14 mouse cellular contexts compared by ENCODE assay signal in genomic region chr6:48676860-48677415, GRCm38 (mm10). TPM values are rescaled to one million over a fixed set of nuclear protein-coding genes. Genes with fewer than 3 reads are reported as not detected.
DNase-seq lines count a peak whose midpoint lies in the region; ATAC-seq and TF ChIP-seq lines count a peak whose summit lies in the region.
"Had no signal": no experiment of that assay in that cellular context is flagged by ENCODE, and none has a peak within 500 bp of the region (broad histone marks: within the 10 kb centered on the region; RNA-seq: fewer than 3 reads in every experiment).

No protein-coding gene starts in this region.

- DNase-seq in heart, postnatal 4 days: no peak
- no peak for DNase-seq in spleen, adult 2 months (ENCODE audit: low read depth in 1 of 2, low spot score in 2 of 2)
- DNase-seq in spleen, adult 12 weeks (ENCODE audit: low spot score): no peak
- no peak for DNase-seq in intestine, embryonic 14.5 days (ENCODE audit: low spot score)
- peak; percentile 2 for DNase-seq in neural tube, embryonic 10.5 days (ENCODE audit: extremely low spot score, low spot score)
- DNase-seq in gastrocnemius, adult 18-20 months (ENCODE audit: low spot score): no peak
- DNase-seq: left cerebral cortex, postnatal 4 days had no signal

- peak; percentile 31; the same call in 1 of the 2 replicates for ATAC-seq in heart, embryonic 15.5 days (replicated peaks; ENCODE audit: insufficient number of reproducible peaks, insufficient read depth, low FRiP score, low read depth)
- ATAC-seq in intestine, embryonic 14.5 days (replicated peaks; ENCODE audit: low FRiP score, low TSS enrichment, low read depth): no peak
- no peak for ATAC-seq in activated CD4-positive, CD25-positive, alpha-beta regulatory T cell, adult 4 months
- ATAC-seq: forebrain, embryonic 14.5 days; midbrain, embryonic 13.5 days had no signal

- TF ChIP-seq POLR2A in spleen, adult 2 months (IDR thresholded peaks at IDR 0.05; ENCODE audit: low read depth, low read length): no peak

- peak overlapping the region; percentile 44 for H3K4me3 ChIP-seq in heart, embryonic 15.5 days
- H3K4me3 ChIP-seq in spleen, adult 2 months (ENCODE audit: extremely low read depth, insufficient read depth, insufficient read length): peak overlapping the region; percentile 39
- peak overlapping the region; percentile 38; the same call in 1 of the 2 replicates for H3K4me3 ChIP-seq in intestine, embryonic 14.5 days (ENCODE audit: low read depth, low read length)
- H3K4me3 ChIP-seq: midbrain, embryonic 13.5 days had no signal

- no peak for TF ChIP-seq CTCF in spleen, adult 2 months (IDR thresholded peaks at IDR 0.05; ENCODE audit: extremely low read depth, insufficient read depth, insufficient read length, insufficient replicate concordance)

- WGBS in heart, embryonic 15.5 days: 73% methylated on average over 5 of the region's 5 CpGs
- WGBS in spleen, adult 2 months: 49% methylated on average over 5 of the region's 5 CpGs
- 92% methylated on average over 5 of the region's 5 CpGs for WGBS in intestine, embryonic 14.5 days

- 0 out of 2 replicates have a peak, but pooled peaks cover 4% of the 10 kb centered on the region for H3K4me1 ChIP-seq in heart, embryonic 15.5 days (replicated peaks)
- H3K4me1 ChIP-seq in spleen, adult 2 months (ENCODE audit: control insufficient read depth, insufficient read depth, insufficient read length): peaks cover 26% of the 10 kb centered on the region
- peaks cover 10% of the 10 kb centered on the region; the same call in 1 of the 2 replicates for H3K4me1 ChIP-seq in intestine, embryonic 14.5 days (replicated peaks; ENCODE audit: control insufficient read depth, insufficient read depth, low read length)

- H3K27me3 ChIP-seq in heart, embryonic 15.5 days: no peaks in the 10 kb centered on the region
- H3K27me3 ChIP-seq in spleen, adult 2 months (ENCODE audit: control insufficient read depth, insufficient read depth, low read length): no peaks in the 10 kb centered on the region
- H3K27me3 ChIP-seq in intestine, embryonic 14.5 days (replicated peaks; ENCODE audit: control insufficient read depth, insufficient read depth, low read length): no peaks in the 10 kb centered on the region
- H3K27me3 ChIP-seq: midbrain, embryonic 13.5 days had no signal

- peak overlapping the region; percentile 53 for H3K4me2 ChIP-seq in heart, embryonic 15.5 days
- H3K4me2 ChIP-seq in intestine, embryonic 14.5 days (ENCODE audit: low read length): peak overlapping the region; percentile 47

- H3K27ac ChIP-seq in heart, embryonic 15.5 days: no peak overlapping the region; the same call in 1 of the 2 replicates
- peak overlapping the region; percentile 81 for H3K27ac ChIP-seq in spleen, adult 2 months (ENCODE audit: insufficient read depth, low read length)
- H3K27ac ChIP-seq in intestine, embryonic 14.5 days (ENCODE audit: low read depth): no peak overlapping the region
- H3K27ac ChIP-seq: layer of hippocampus, adult 2 months; midbrain, embryonic 13.5 days had no signal

- H3K36me3 ChIP-seq in heart, embryonic 15.5 days: no peaks in the 10 kb centered on the region
- peaks cover 3% of the 10 kb centered on the region; the same call in 1 of the 2 replicates for H3K36me3 ChIP-seq in spleen, adult 2 months (ENCODE audit: control insufficient read depth, insufficient read depth, low read length)
- H3K36me3 ChIP-seq in intestine, embryonic 14.5 days (ENCODE audit: control insufficient read depth, insufficient read depth, low read length): peaks cover 5% of the 10 kb centered on the region; the same call in 1 of the 2 replicates
- H3K36me3 ChIP-seq: midbrain, embryonic 13.5 days had no signal

- H3K9me3 ChIP-seq in heart, embryonic 15.5 days (replicated peaks): no peaks in the 10 kb centered on the region
- no peaks in the 10 kb centered on the region for H3K9me3 ChIP-seq in intestine, embryonic 14.5 days (ENCODE audit: control insufficient read depth, low read length)
- H3K9me3 ChIP-seq: midbrain, embryonic 13.5 days had no signal

- H3K9ac ChIP-seq in heart, embryonic 15.5 days: no peak overlapping the region
- H3K9ac ChIP-seq in intestine, embryonic 14.5 days (ENCODE audit: low read length): no peak overlapping the region
- H3K9ac ChIP-seq: midbrain, embryonic 13.5 days had no signal

RNA-seq across cellular contexts. Expression of gene Gimap9, which starts 1.0 kb away (rescaled TPM):
- polyA plus RNA-seq in heart, embryonic 15.5 days (2015; fragmentation: Nextera tagmentation; extraction: Ambion mirVana): 7.9 and 10.3 TPM in 2 replicates
- 1 to 10 TPM; 6.7 to 7.0 TPM for total RNA-seq in heart, postnatal 4 days (2021)
- 9.9 and 10.4 TPM in 2 replicates for polyA plus RNA-seq in spleen, adult 2 months (2012; rRNA removed)
- 14.1 and 15.9 TPM in 2 replicates for polyA plus RNA-seq in intestine, embryonic 14.5 days (2014; fragmentation: Nextera tagmentation; extraction: Ambion mirVana)
- 1 to 10 TPM in 1 of 2 experiments, under 1 TPM in 1; 0.59 to 1.2 TPM for total RNA-seq in gastrocnemius, adult 18-20 months (2021)
- 100 to 1,000 TPM; 237 to 239 TPM for polyA plus RNA-seq in activated CD4-positive, CD25-positive, alpha-beta regulatory T cell, adult 4 months (2017; shearing (Covaris generic))

RNA-seq across cellular contexts. Expression of gene Gimap4, which starts 7.4 kb away (rescaled TPM):
- polyA plus RNA-seq in heart, embryonic 15.5 days (2015; fragmentation: Nextera tagmentation; extraction: Ambion mirVana): 23.5 and 27.1 TPM in 2 replicates
- 10 to 100 TPM; 41.2 to 50.1 TPM for total RNA-seq in heart, postnatal 4 days (2021)
- 66.3 and 73.5 TPM in 2 replicates for polyA plus RNA-seq in spleen, adult 2 months (2012; rRNA removed)
- 18.3 and 19.1 TPM in 2 replicates for polyA plus RNA-seq in intestine, embryonic 14.5 days (2014; fragmentation: Nextera tagmentation; extraction: Ambion mirVana)
- 1 to 10 TPM; 2.4 to 5.8 TPM for total RNA-seq in gastrocnemius, adult 18-20 months (2021)
- polyA plus RNA-seq in activated CD4-positive, CD25-positive, alpha-beta regulatory T cell, adult 4 months (2017; shearing (Covaris generic)): 1,000 to 10,000 TPM; 1,705 to 1,816 TPM
- total RNA-seq: layer of hippocampus, adult 2 months had no signal

RNA-seq across cellular contexts. Expression of gene Gimap8, which starts 29.9 kb away (rescaled TPM):
- polyA plus RNA-seq in heart, embryonic 15.5 days (2015; fragmentation: Nextera tagmentation; extraction: Ambion mirVana): 1.6 and 1.7 TPM in 2 replicates
- 1 to 10 TPM; 9.0 to 9.3 TPM for total RNA-seq in heart, postnatal 4 days (2021)
- polyA plus RNA-seq in spleen, adult 2 months (2012; rRNA removed): 20.1 and 22.2 TPM in 2 replicates
- polyA plus RNA-seq in intestine, embryonic 14.5 days (2014; fragmentation: Nextera tagmentation; extraction: Ambion mirVana): 0.73 and 0.77 TPM in 2 replicates
- total RNA-seq in gastrocnemius, adult 18-20 months (2021): 1 to 10 TPM; 1.3 to 2.5 TPM
- 100 to 1,000 TPM in 1 of 2 experiments, 10 to 100 TPM in 1; 97.4 to 135 TPM for polyA plus RNA-seq in activated CD4-positive, CD25-positive, alpha-beta regulatory T cell, adult 4 months (2017; shearing (Covaris generic))

RNA-seq across cellular contexts. Expression of gene Gimap6, which starts 31.1 kb away (rescaled TPM):
- 32.3 and 35.6 TPM in 2 replicates for polyA plus RNA-seq in heart, embryonic 15.5 days (2015; fragmentation: Nextera tagmentation; extraction: Ambion mirVana)
- 10 to 100 TPM; 62.2 to 64.7 TPM for total RNA-seq in heart, postnatal 4 days (2021)
- polyA plus RNA-seq in spleen, adult 2 months (2012; rRNA removed): 50.8 and 54.3 TPM in 2 replicates
- 22.8 and 24.3 TPM in 2 replicates for polyA plus RNA-seq in intestine, embryonic 14.5 days (2014; fragmentation: Nextera tagmentation; extraction: Ambion mirVana)
- 10 to 100 TPM in 1 of 2 experiments, 1 to 10 TPM in 1; 7.9 to 12.6 TPM for total RNA-seq in gastrocnemius, adult 18-20 months (2021)
- polyA plus RNA-seq in activated CD4-positive, CD25-positive, alpha-beta regulatory T cell, adult 4 months (2017; shearing (Covaris generic)): 100 to 1,000 TPM; 849 to 944 TPM

RNA-seq across cellular contexts. Expression of gene Gm28053, which starts 41.5 kb away (rescaled TPM):
- polyA plus RNA-seq in heart, embryonic 15.5 days (2015; fragmentation: Nextera tagmentation; extraction: Ambion mirVana): 3.3 and 4.6 TPM in 2 replicates
- total RNA-seq in heart, postnatal 4 days (2021): 1 to 10 TPM; 7.1 to 7.2 TPM
- 0.43 and 0.82 TPM in 2 replicates for polyA plus RNA-seq in spleen, adult 2 months (2012; rRNA removed)
- polyA plus RNA-seq in intestine, embryonic 14.5 days (2014; fragmentation: Nextera tagmentation; extraction: Ambion mirVana): 1.4 and 4.9 TPM in 2 replicates
- 1 to 10 TPM in 1 of 2 experiments, not detected in 1; 2.7 TPM for total RNA-seq in gastrocnemius, adult 18-20 months (2021)
- polyA plus RNA-seq in activated CD4-positive, CD25-positive, alpha-beta regulatory T cell, adult 4 months (2017; shearing (Covaris generic)): 10 to 100 TPM; 42.8 to 45.0 TPM
- total RNA-seq: layer of hippocampus, adult 2 months; left cerebral cortex, postnatal 4 days had no signal
- polyA plus RNA-seq: forebrain, embryonic 14.5 days; midbrain, embryonic 13.5 days; neural tube, embryonic 14.5 days; testis, adult 2 months had no signal

Comparison
In these comparisons a context has a peak if more than half of its experiments do, and no peak if none do; other contexts are left out.
1. RNA of gene Gimap9, which starts 1.0 kb away (polyA plus RNA-seq): 237 to 239 TPM in activated CD4-positive, CD25-positive, alpha-beta regulatory T cell, adult 4 months; 14.1 to 15.9 TPM in intestine, embryonic 14.5 days, 9.9 to 10.4 TPM in spleen, adult 2 months and 7.9 to 10.3 TPM in heart, embryonic 15.5 days; every median in the first group is over 10 times any median in the second.
2. RNA of gene Gimap4, which starts 7.4 kb away (polyA plus RNA-seq): 1,705 to 1,816 TPM in activated CD4-positive, CD25-positive, alpha-beta regulatory T cell, adult 4 months; 66.3 to 73.5 TPM in spleen, adult 2 months, 23.5 to 27.1 TPM in heart, embryonic 15.5 days and 18.3 to 19.1 TPM in intestine, embryonic 14.5 days; every median in the first group is over 10 times any median in the second.
3. Peak in every context shown above with its lines, with median percentiles within 50 percentile points of each other: H3K4me3 ChIP-seq.